Mouse (Mus musculus) spleen, postnatal 4 days (tissue): ENCODE results near the gene Vmn1r66.
"Not testable (repeated sequence)": the region's sequence is repeated elsewhere in the genome, so short reads cannot be mapped to it uniquely, and the experiment has no call there.

Source experiments
- DNase-seq, 2 experiments: peaks; one replicate each; pipeline ENCODE4 v3.0.0; 2022; ENCODE audit warnings: low spot score in 2 of 2

Vmn1r66 gene

GRCm38 (mm10) chr7:10277906-10278305 is at the start of gene Vmn1r66:
TSS of gene Vmn1r66 (minus strand) at chr7:10278006.
- DNase-seq: no peak

GRCm38 (mm10) chr7:10325462-10325861 is 47.7 kb upstream of the Vmn1r66 start:
- DNase-seq: not testable (repeated sequence)

GRCm38 (mm10) chr7:10252075-10252474 is 25.7 kb downstream of the Vmn1r66 start:
- no peak for DNase-seq

- DNase-seq: no peak
These were observed 28.7 kb downstream of the Vmn1r66 start for GRCm38 (mm10) chr7:10249146-10249545.
